Mouse (Mus musculus) skeletal muscle tissue, adult 2 months (tissue): Measurements from ENCODE around the gene Plppr3.

ENCODE experiments used
- DNase-seq: peaks from one replicate; pipeline ENCODE4 v3.0.0-alpha.2; 2012; ENCODE audit warnings: low read depth, low spot score

The Plppr3 gene

DNA sequence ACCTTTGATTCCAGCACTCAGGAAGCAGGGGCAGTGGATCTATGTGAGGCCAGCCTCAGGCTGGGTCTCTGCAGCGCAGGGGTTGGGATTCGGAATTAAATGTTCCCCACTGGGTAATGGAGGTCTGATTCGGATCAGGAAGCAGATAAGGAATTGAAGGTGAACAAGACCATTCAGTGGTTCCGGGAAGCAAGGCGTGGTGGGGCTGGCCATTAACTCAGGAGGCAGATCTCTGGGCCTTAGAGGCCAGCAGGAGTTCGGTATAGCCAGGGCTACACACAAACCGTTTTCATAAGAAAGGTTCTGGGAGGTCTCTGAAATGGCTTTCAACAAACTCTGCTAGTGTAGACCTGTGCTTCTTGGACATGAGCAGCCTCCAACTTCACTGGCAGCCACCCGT, 21.6 kb downstream of the Plppr3 start:
- DNase-seq = no peak

DNA sequence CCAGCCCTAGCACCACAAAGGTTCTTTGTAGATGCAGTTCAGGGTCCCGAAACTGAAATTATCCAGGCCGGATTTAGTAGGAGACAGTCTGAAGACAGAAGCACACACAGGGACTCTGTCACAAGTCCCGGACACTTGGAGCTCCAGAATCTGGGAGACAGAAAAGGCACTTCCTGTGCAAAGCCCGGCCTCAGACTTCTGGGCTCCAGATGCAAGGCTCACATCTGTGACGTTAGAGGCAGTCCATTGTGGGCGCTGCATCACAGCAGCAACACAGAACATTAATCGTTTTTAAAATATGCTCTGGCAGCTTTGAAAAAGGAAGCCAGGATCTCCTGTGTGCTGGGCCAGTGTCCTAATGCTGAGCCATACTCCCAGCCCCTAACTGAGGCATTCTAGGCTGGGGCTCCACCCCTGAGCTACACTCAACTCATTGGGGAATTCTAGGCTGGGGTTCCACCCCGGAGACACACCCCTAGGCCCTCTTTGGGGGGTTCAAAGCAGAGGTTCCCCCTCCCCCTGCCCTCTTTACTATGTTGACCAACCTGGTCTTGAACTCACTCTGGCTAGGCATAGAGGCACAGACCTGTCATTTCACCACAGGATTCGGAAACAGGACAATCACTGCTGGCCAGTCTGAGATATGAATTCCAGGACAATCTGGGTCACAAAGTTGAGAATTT, 22.2 kb downstream of the Plppr3 start:
- peak; percentile 59 for DNase-seq

DNA sequence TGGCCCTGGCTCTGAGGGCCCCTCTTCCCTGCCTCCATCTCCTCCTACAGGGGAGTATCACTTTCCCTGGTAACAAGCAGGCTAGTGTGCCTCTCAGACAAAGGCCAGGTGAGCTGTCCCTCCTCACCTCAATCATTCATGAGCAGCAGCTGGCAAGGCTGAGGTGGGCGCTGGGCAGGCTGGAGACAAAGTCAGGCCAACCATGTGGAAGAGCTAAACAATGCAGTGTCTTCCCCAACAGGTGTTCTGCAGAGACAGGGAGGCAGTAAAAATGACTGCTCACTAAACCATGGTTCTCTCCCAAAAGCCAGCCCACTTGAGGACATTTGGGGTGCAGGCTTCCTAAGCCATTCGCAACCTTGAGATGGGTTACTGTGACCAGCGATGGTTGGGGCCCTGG, 22.8 kb downstream of the Plppr3 start:
- no peak for DNase-seq

DNA sequence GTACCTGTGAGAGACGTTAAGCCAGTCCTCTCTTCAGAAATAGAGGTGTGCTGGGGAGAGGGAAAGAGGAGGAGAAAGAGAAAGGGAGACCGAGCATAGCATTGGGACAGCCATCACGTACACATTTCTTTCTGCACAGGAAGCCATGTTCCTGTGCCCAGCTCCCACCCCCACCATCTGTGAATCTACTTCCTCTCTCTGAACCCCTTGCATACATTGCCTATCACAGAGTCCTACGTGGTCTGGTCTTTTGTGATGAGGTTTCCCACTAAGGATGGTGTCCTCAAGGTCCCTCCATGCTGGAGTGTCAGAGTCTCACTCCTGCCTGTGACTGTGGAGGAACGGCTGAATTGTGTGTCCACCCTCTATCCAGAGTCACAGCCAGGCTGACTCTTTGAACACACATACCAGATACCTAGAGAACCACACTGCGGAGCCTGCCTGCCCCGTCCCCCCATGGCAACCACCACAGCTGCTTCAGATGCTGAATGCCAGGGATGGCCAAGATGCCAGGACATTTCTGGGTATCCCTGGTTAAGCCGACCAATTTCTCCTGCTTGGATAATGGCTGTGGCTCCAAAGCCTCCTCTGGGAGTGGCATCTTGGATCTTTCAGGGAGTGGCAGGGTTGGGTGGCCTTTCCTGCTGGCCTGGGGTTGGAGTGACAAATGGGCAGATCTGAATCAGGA, 24.3 kb downstream of the Plppr3 start:
- no peak for DNase-seq

DNA sequence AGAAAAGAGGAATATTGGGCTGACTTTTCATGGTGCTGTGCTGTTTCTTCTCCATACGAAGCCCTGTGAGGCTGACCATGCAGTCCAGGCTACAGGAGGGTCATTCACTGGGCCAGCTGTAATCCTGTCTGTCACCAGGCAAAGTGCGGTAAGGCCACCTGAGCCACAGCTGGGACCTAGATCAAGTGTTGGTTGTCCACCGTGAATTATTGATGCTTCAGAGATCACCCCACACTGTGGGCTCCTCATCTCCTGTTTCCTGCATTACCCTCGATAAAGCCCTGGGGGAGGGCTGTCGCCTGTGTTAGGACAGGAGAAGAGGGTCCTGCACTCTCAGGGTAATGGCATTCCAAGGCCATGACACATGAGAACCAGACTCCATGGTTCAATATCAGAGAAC, 27.9 kb downstream of the Plppr3 start:
- DNase-seq = no peak

DNA sequence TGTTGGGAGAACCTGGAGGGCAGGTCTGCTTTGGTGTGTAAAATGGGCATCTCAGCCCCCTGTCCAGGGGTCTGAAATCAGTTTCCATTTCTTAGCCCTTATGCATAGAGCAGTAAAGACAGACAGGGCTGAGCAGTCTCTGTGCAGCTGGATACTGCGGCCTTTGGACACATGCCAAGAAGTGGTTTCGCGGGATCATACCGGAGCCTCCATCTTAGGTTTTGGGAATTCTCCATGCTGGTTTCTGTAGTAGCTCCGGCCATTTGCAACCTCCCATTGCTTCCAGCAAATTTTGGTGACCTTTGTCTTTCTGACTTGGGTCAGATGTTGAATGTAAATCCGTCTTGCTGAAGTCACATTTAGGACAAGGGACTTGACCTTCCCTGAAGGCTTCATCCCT, 31.0 kb downstream of the Plppr3 start:
- DNase-seq = no peak

DNA sequence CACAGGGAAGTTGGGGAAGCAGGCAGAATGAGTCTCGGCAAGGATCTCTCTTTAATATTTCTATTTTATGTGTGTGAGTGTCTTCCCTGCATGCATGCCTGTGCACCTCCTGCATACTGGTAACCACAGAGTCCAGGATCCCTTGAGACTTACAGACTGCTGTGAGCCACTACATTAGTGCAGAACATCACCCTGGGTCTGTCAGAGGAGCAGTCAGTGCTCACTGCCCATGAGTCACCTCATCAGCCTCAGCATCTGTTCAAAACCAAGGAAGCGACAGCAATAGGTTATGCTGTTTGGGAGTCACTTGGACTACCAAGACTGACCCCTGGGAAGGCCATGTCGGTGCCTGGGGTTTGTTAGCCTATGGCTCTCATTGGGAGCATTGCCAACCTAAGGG, 32.1 kb downstream of the Plppr3 start:
- no peak for DNase-seq

DNA sequence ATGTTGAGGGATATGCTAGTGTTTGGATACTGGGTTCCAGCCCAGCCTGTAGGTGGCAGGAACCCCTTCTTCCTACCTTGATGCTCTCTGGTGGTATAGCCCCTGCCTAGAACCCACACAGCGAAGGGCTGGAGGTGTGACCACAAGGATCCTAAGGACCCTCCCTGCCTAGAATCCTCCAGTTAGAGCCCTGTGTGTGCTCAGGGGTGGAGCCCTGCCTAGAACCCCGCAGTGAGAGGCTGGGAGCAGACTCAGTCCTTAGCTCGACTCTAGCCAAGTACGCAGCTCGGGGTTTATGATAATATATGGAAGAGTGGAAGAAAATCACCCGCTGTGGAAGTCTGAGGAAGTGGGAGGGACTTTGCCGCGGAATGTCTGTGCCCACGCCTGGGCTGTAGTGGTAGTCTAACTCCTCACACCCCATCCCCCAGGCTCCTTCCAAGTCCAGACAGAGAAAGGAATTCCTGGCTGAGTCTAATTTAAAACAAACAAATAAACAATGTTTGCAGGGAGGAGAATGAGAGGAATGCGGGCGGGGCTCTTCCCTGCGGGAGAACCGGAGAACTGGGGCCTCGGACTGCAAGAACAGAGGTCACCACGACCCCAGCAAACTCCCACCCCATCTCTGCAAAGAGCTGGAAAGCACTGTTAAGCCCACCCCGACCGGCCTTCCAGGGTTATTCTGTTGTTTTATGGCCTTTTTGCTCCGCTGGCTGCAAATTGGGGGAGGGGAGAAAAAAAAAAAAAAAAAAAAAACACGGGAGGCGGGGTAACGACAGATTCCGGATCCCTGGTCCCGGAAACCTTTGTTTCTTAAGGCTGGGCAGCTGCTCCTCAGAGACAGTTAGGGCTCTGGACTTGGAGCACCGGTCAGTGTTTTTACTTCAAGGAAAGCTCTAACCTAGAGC, 33.5 kb downstream of the Plppr3 start:
- DNase-seq = peak; percentile 49

DNA sequence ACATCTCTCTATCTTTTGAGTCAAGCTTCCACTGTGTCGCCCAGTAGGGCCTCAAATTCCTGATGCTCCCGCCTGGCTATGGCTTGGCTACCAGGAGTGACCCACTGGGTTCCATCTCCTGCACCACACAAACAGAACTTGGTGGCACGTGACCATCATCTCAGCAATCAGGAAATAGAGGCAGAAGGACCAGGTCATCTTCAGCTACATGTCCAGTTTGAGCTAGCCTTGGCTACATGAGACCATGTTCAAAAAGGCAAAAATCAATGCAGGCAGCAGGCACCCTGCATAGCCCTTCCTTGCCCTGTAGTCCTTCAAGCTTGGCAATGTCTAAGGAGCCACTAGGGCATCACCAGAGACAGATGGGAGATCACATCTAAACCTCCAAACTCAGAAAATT, 34.3 kb downstream of the Plppr3 start:
- no peak for DNase-seq

DNA sequence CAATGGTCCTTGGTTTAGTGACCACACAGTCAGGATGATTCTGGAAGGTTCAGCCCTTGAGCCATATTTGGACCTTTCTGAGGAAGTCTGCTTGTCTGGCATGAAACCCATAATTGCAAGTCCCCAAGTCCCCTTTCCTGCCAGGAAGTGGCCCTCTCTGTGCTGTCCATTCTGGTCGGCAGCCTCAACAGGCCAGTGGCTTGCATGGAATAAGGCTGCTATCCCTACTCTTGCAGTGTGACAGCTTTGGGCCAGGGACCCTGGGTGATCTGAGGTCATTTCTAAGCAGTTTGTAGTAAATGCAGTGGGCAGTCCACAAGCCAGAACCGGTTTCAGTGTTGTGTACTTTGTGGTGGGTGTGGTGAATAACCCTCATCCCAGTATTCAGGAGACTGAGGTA, 36.3 kb downstream of the Plppr3 start:
- no peak for DNase-seq

DNA sequence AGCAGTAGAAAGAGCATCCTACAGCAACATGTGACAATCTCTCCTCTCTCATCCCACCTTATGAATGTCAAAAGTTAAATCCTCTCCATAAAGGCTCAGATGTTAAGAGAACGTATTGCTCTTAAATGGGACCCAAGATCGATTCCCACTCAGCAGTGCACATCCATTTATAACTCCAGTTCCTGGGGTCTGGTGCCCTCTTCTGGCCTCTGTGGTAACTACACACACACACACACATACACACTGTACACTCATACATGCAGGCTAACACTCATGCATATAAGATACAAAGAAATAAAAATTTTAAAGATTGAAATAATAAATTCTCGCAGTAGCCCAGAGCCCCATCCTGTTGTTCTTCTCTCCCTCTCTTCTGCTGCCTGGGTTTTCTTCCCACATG, 37.5 kb downstream of the Plppr3 start:
- DNase-seq = no peak

DNA sequence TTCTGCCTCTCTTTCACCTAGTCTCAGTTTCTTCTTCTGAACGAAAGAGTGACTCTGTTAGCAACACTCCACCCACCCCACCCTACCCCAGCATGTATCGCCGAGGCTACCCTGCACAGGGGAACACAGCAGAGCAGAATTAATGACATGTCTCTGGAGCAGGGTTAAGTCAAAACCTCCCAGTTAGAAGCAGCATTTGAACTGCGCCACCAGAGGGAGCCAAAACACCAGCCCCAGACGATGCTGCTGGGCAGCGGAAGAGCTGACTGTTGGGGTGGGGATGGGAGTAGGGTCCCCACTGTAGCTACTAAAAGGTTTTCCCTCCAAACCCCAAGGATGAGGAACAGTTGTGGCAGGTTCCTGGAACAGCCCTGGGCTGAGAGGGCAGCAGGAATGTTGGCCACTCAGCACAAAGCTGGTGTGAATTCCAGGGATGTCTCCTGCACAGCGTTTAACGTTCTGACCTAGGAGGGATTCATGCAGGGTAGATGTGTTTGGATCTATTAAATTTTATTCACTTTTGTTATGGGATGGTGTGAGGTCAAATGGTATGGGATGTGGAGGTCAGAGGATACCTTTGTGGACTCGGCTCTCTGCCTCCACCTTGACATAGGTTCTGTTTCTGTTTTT, 39.5 kb downstream of the Plppr3 start:
- no peak for DNase-seq

DNA sequence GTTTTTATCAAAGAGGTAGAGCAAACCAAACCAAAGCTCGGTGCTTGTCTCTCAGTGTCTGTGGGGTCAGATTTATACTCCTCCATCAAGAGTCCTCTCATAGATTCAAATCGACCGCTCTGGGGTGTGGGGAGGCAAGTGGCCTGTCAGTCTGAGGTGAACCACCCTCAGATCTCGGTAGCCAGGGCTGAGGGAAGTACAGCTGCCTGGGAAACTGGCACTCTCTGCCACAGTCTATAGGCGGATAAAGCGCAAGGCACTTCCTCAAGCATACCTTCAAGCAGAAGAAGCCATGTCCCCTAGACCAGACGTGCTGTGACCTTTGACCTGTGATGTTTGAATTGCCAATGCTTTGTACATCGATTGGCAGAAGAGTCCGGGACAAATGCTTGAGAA, 41.6 kb downstream of the Plppr3 start:
- no peak for DNase-seq

DNA sequence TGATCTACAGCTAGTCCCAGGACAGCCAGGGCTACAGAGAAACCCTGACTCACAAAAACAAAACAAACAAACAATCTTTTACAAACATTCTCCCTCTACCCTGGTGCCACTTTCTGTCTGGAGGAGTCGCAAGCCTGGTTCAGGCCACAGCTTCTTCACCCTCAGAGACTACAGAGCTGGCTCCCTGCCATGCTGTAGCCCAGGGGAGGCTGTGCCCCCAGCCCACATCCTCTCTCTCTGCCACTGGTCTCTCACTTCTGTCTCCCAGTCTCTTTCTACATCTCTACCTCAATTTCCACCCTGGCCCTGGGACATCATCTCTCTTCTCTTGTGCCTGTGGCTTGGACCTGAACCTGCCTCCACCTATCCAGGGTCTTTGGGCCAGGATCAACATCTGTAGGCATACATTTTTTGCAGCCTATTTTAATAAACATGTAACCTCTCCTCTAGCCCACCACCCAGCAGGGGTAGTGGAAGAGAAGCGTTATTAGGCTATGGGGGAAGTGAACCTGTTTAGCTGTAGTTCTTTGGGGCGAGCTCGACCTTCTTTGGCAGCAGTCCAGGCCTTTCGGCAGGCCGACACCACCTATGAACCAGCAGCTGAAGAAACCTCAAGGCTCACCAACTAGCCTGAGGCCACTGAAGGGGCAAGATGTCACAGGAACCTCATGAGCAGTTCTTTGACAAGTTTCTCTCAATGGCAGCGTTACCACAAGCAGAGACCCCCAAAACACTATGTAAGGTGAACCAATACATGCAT, 42.2 kb downstream of the Plppr3 start:
- no peak for DNase-seq

DNA sequence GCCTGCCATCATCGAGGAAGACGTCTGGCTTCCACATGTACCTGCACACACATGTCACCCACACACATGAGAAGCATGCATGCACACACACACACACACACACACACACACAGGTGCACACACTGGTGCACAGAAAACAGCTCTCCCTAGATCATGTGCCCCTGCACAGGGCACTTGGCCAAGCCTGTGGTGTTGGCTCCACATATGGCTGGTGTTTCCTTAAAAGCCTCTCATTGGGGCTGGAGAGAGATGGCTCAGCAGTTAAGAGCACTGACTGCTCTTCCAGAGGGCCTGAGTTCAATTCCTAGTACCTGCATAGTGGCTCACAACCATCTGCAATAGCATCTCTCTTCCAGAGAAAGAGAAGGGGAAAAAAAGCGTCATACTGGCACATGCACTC, 42.9 kb downstream of the Plppr3 start:
- no peak for DNase-seq

DNA sequence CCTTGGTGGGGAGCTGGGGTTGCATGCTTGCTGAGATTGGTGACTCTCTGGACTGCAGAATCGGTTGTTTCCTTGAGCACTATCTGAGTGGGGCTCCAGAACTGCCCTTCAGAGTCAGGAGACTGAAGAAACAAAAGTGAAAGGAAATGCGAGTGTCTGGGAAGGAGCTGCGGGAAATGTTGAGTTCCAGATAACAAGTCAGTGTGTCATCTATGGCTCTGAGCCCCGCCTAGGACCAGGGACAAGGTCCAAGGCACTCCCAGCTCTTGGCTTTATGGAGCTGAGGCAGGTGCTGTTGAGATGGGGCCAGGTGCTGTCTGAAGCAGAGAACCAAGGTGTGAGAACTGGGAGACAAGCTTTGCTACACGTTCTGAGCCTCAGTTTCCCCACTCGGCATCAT, 50.0 kb downstream of the Plppr3 start:
- peak; percentile 35 for DNase-seq

DNA sequence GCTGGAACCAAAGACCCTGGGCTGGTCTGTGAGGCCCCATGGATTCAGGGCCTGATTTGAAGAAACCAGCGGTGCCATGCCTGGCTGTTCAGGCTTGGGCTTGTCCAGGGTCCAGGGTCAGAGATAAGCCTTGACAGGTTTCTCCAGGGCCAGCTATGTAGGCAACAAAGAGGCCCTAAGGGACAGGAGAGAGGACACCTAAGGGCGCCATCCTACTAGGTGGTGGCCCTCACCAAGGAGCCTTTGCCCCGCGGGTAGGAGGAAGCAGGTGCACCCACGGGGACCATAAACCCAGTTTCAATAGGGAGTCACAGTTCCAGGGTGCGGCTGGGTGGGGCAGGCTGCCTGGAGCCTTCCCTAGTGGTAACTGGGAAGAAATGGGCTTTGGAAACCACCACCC, 51.4 kb downstream of the Plppr3 start:
- no peak for DNase-seq

DNA sequence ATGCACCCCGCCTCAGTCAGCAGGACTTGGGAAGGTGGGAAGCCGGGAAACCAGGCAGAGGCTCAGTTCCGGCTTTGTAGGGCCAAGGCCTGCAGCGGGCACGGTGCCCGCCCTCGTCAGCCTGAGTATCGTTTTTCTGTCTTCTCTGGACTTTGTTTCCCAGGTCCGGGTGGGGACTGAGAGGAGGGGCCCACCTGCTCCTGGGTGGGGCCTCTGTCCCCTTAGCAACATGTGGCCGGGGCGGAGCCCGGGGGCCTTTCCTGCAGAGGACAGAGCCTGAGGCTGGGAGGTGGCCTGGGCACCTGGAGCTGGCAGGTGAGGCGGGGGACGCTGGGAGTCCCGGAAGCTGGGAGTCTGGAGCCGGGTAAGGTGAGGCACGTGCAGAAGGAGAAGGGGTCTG, 52.1 kb downstream of the Plppr3 start:
- no peak for DNase-seq

DNA sequence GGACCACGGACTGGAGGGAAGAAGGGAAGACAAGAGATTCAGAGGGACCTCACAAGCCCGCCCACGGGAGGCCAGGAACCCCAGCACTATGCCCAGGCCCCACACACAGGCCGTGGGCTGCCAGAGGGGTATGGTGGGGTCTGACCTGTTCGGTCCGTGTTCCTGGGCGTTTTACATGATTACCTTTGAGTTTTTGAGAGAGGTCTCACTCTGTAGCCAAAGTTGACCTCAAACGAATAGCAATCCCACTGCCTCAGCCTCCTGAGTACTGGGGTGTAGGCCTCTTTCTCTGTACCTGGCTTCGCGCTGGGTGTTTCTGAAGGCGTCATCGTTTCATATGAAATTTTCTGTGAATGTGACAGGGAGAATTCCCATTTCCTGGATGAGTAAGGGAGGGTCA, 52.7 kb downstream of the Plppr3 start:
- no peak for DNase-seq

DNA sequence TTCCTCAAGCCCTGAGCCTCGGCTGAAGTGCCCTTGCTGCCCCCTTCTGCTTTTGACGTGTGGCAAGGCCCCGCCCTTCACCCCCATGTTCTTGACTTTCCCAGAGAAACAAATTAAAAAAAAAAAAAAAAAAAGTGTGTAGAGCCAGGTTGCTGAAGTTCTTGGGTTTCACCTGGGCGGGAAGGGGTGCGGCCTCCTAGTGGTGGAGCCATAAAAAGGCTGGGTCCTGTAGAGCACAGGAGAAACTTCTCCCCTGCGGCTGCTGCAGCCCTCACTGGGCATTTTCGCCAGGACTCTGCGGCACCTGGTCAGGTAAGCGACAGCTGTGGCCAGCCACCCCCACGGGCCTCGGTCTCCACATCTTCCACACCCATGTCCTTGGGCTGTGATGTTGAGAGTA, 53.7 kb downstream of the Plppr3 start, which contains the start of gene Misp:
TSS of gene Misp (plus strand) at position 208 of the 400 bp plus-strand sequence.
- DNase-seq = no peak

DNA sequence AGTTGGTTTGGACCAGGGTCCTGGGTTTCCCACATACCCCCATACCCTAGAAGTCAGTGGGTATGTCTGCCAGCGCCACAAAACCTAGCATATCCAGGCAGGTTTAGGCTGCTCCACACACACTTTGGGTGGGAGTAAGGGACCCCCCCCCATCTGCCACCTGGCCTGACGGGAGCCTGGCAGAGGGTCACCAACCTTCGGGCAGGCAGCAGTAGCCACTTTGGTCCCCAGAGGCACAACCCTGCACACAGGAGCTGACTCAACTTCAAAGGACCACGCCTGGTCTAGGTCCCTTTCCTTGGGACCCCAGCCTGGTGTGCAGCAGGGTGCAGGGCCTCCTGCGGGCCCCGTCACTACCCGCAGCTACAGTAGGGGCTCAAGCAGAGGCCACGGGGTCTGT, 54.2 kb downstream of the Plppr3 start:
- DNase-seq = no peak
